Mouse (Mus musculus) CH12.LX (cell line): Measurements from ENCODE around the gene Zbtb41.

ENCODE experiments used
- CTCF ChIP-seq, 2 experiments: IDR thresholded peaks in 1 of 2; conservative IDR thresholded peaks in 1 of 2; 2 replicates each; pipeline ENCODE4 v1.5.1; 2011 to 2012; ENCODE audit warnings: low read depth in 2 of 2, low read length in 2 of 2, improper control_type of control experiment in 1 of 2, inconsistent platforms in 1 of 2, mild to moderate bottlenecking in 1 of 2, moderate library complexity in 1 of 2
- E2F4 ChIP-seq: IDR thresholded peaks from 2 replicates; pipeline ENCODE4 v1.6.1; 2011; ENCODE audit warnings: low read depth, low read length, improper control_type of control experiment; ENCODE audit not compliant: insufficient replicate concordance
- EP300 ChIP-seq: IDR thresholded peaks from 2 replicates; pipeline ENCODE4 v1.6.1; 2011; ENCODE audit warnings: low read length, improper control_type of control experiment
- MAX ChIP-seq: IDR thresholded peaks from 2 replicates; pipeline ENCODE4 v1.6.1; 2011; ENCODE audit warnings: low read length, improper control_type of control experiment
- PAX5 ChIP-seq: IDR thresholded peaks from 2 replicates; pipeline ENCODE4 v1.6.1; 2012; ENCODE audit warnings: low read length, inconsistent platforms, mixed read lengths
- POLR2A ChIP-seq: IDR thresholded peaks from 2 replicates; pipeline ENCODE4 v1.6.1; 2011; ENCODE audit warnings: low read depth, mild to moderate bottlenecking, improper control_type of control experiment, low read length
- POLR2AphosphoS2 ChIP-seq: IDR thresholded peaks from 2 replicates; pipeline ENCODE4 v1.6.1; 2011; ENCODE audit warnings: low read depth, low read length, improper control_type of control experiment
- TCF12 ChIP-seq: IDR thresholded peaks from 2 replicates; pipeline ENCODE4 v1.6.1; 2014; ENCODE audit warnings: low read depth, mild to moderate bottlenecking, inconsistent platforms, low read length, improper control_type of control experiment
- UBTF ChIP-seq: IDR thresholded peaks from 2 replicates; pipeline ENCODE4 v1.6.1; 2012; ENCODE audit warnings: low read depth, mild to moderate bottlenecking, inconsistent platforms, low read length, improper control_type of control experiment, moderate library complexity
- USF1 ChIP-seq: IDR thresholded peaks from 2 replicates; pipeline ENCODE4 v1.6.1; 2014; ENCODE audit warnings: low read depth, mild to moderate bottlenecking, inconsistent platforms, low read length, improper control_type of control experiment

GRCm38 (mm10) chr1:139376638-139377286 is 45.3 kb upstream of the Zbtb41 start, which contains the start of gene Crb1:
- TF ChIP-seq UBTF (no peak), USF1 (no peak), MAX (0 out of 2 replicates have a peak, but pooled peaks have one; percentile 10), TCF12 (no peak), POLR2A (peak; percentile 36; the same call in 1 of the 2 replicates), CTCF (conservative IDR thresholded peaks at IDR 0.05 in 1 of 2, IDR thresholded peaks at IDR 0.05 in 1 of 2; ENCODE audit: low read depth in 2 of 2, low read length in 2 of 2) (no peak), PAX5 (no peak), E2F4 (no peak), EP300 (0 out of 2 replicates have a peak, but pooled peaks have one; percentile 10), POLR2AphosphoS2 (no peak)
